Mouse (Mus musculus): ENCODE results near the gene Dynlt1f.
"Not testable (repeated sequence)": the region's sequence is repeated elsewhere in the genome, so short reads cannot be mapped to it uniquely, and the experiment has no call there.

- not testable (repeated sequence) for TF ChIP-seq GATA1 (IDR thresholded peaks at IDR 0.05; ENCODE audit: borderline replicate concordance, low read length); FLI1 (IDR thresholded peaks at IDR 0.05; ENCODE audit: low read length)
Measured at GRCm38 (mm10) chr17:6640044-6640637, 15.6 kb downstream of the Dynlt1f start.
